Mouse (Mus musculus) cerebellum, adult 2 months (tissue): Measurements from ENCODE around the gene Cactin.

Source experiments
- CTCF ChIP-seq: fragments of 200-500 bp; IDR thresholded peaks from 2 replicates; pipeline ENCODE4 v1.5.1; 2011; ENCODE audit warnings: low read depth, mild to moderate bottlenecking, control low read depth, low read length, moderate library complexity, borderline replicate concordance; ENCODE audit not compliant: insufficient read depth
- POLR2A ChIP-seq: fragments of 200-500 bp; IDR thresholded peaks from 2 replicates; pipeline ENCODE4 v1.6.1; 2011; ENCODE audit warnings: low read length, control low read depth, borderline replicate concordance; ENCODE audit not compliant: insufficient read depth

GRCm38 (mm10) chr10:81367207-81367495 lies 46.2 kb downstream of the Cactin start:
- TF ChIP-seq POLR2A (no peak), CTCF (no peak)
